ENCODE assay signal across 8 mouse cellular contexts in genomic region chr6:85916596-85916995, GRCm38 (mm10). TPM values are rescaled to one million over a fixed set of nuclear protein-coding genes. Genes with fewer than 3 reads are reported as not detected.
A peak's percentile ranks its signal among the peaks of the same experiment; 100 is the strongest.
DNase-seq lines count a peak whose midpoint lies in the region; ATAC-seq and TF ChIP-seq lines count a peak whose summit lies in the region.

No protein-coding gene starts in this region.

- TF ChIP-seq RAD21 in CH12.LX (IDR thresholded peaks at IDR 0.05; ENCODE audit: low read depth, low read length), result no peak

- dilution Hi-C loops in CH12.LX (cut with MboI; ENCODE audit: extremely low pct_ligation_motif_present, extremely low pct_unique_long_range_greater_than_20kb, low sequenced_read_pairs), result no loop called here

- H3K4me2 ChIP-seq in CH12.LX (ENCODE audit: insufficient read depth, low read depth, poor library complexity, severe bottlenecking), result peak overlapping the region; percentile 29
- peak overlapping the region; percentile 74 for H3K4me2 ChIP-seq in forebrain, embryonic 15.5 days (replicated peaks)
- H3K4me2 ChIP-seq in liver, embryonic 14.5 days (ENCODE audit: low read depth), result peak overlapping the region; percentile 94

- TF ChIP-seq CTCF in CH12.LX (conservative IDR thresholded peaks at IDR 0.05 in 1 of 2, IDR thresholded peaks at IDR 0.05 in 1 of 2; ENCODE audit: low read depth in 2 of 2, low read length in 2 of 2), result no peak
- no peak for TF ChIP-seq CTCF in liver, embryonic 14.5 days (IDR thresholded peaks at IDR 0.05; ENCODE audit: low read depth)

- H3K4me1 ChIP-seq in heart, embryonic 10.5 days, result peaks cover 12% of the 10 kb centered on the region
- peaks cover 0 to 6% of the 10 kb centered on the region in 2 experiments; a peak in 1 of 4 replicates for H3K4me1 ChIP-seq in CH12.LX (ENCODE audit: control insufficient read depth in 1 of 2, insufficient read depth in 2 of 2)
- peaks cover 18% of the 10 kb centered on the region for H3K4me1 ChIP-seq in forebrain, embryonic 15.5 days
- H3K4me1 ChIP-seq in liver, embryonic 14.5 days (replicated peaks; ENCODE audit: control insufficient read depth in 2 of 2, insufficient read depth in 2 of 2, low read length in 1 of 2), result peaks cover 11 to 14% of the 10 kb centered on the region in 2 experiments

- no peaks in the 10 kb centered on the region for H3K9me3 ChIP-seq in heart, embryonic 10.5 days
- H3K9me3 ChIP-seq in CH12.LX (replicated peaks; ENCODE audit: low read length), result no peaks in the 10 kb centered on the region
- no peaks in the 10 kb centered on the region for H3K9me3 ChIP-seq in forebrain, embryonic 15.5 days
- no peaks in the 10 kb centered on the region for H3K9me3 ChIP-seq in liver, embryonic 14.5 days (ENCODE audit: control insufficient read depth, low read length)

- TF ChIP-seq EP300 in CH12.LX (IDR thresholded peaks at IDR 0.05; ENCODE audit: low read length), result no peak
- TF ChIP-seq EP300 in liver, embryonic 14.5 days (IDR thresholded peaks at IDR 0.05; ENCODE audit: low read depth), result no peak

- TF ChIP-seq POLR2A in CH12.LX (IDR thresholded peaks at IDR 0.05; ENCODE audit: low read depth, low read length), result no peak

- H3K79me2 ChIP-seq in CH12.LX (replicated peaks; ENCODE audit: control insufficient read depth, extremely low read depth, insufficient read depth, poor library complexity, severe bottlenecking), result 0 out of 2 replicates have a peak, but pooled peaks cover 6% of the 10 kb centered on the region

- H3K9ac ChIP-seq in CH12.LX (ENCODE audit: insufficient read depth, low read depth), result peak overlapping the region; percentile 94
- peak overlapping the region; percentile 69 for H3K9ac ChIP-seq in forebrain, embryonic 15.5 days (replicated peaks)
- peak overlapping the region; percentile 67 for H3K9ac ChIP-seq in liver, embryonic 14.5 days (replicated peaks)

- peaks cover 8% of the 10 kb centered on the region; the same call in 1 of the 2 replicates for H3K36me3 ChIP-seq in heart, embryonic 10.5 days
- peaks cover 2 to 25% of the 10 kb centered on the region in 2 experiments for H3K36me3 ChIP-seq in CH12.LX (replicated peaks in 1 of 2; ENCODE audit: control insufficient read depth in 1 of 2, insufficient read depth in 1 of 2, low read length in 1 of 2)
- H3K36me3 ChIP-seq in forebrain, embryonic 15.5 days, result 0 out of 2 replicates have a peak, but pooled peaks cover 6% of the 10 kb centered on the region
- H3K36me3 ChIP-seq in liver, embryonic 14.5 days (replicated peaks; ENCODE audit: control insufficient read depth, insufficient read depth, low read depth), result no peaks in the 10 kb centered on the region

- in situ Hi-C loops in CH12.LX (cut with MboI; ENCODE audit: low pct_ligation_motif_present, low pct_unique_long_range_greater_than_20kb, low sequenced_read_pairs), result loop anchor here (25.0 kb wide), 2 partner anchors 329 to 454 kb away; partner anchors contain the start of genes Alms1, Cct7 and Pradc1

- no peaks in the 10 kb centered on the region for H3K27me3 ChIP-seq in heart, embryonic 10.5 days (ENCODE audit: insufficient read depth, poor library complexity, severe bottlenecking)
- H3K27me3 ChIP-seq in CH12.LX (replicated peaks), result no peaks in the 10 kb centered on the region
- no peaks in the 10 kb centered on the region for H3K27me3 ChIP-seq in forebrain, embryonic 15.5 days
- no peaks in the 10 kb centered on the region for H3K27me3 ChIP-seq in liver, embryonic 14.5 days (ENCODE audit: control insufficient read depth, insufficient read depth, low read length)

- peak overlapping the region; percentile 90 for H3K27ac ChIP-seq in heart, embryonic 10.5 days
- no peak overlapping the region for H3K27ac ChIP-seq in CH12.LX (ENCODE audit: insufficient read depth, low read depth)
- H3K27ac ChIP-seq in forebrain, embryonic 15.5 days (replicated peaks), result 0 out of 2 replicates have a peak overlapping the region, but pooled peaks have one; percentile 86
- H3K27ac ChIP-seq in liver, embryonic 14.5 days, result peak overlapping the region; percentile 75

- no peak for DNase-seq in heart, embryonic 10.5 days (ENCODE audit: low spot score)
- no peak for DNase-seq in heart, adult 11 months
- DNase-seq in CH12.LX (ENCODE audit: extremely low read depth), result no peak
- no peak for DNase-seq in liver, embryonic 14.5 days (ENCODE audit: low read depth in 3 of 3, low spot score in 3 of 3)
- DNase-seq in urinary bladder, postnatal 36 days (ENCODE audit: low spot score in 2 of 2), result no peak
- no peak for DNase-seq in right cerebral cortex, adult 18-20 months

- H3K4me3 ChIP-seq in heart, embryonic 10.5 days, result peak overlapping the region; percentile 74
- peak overlapping the region; percentile 64 to 69 (median 68) for H3K4me3 ChIP-seq in CH12.LX (replicated peaks in 1 of 3; ENCODE audit: low read depth in 2 of 3, low read length in 2 of 3, poor library complexity in 1 of 3)
- peak overlapping the region; percentile 56 for H3K4me3 ChIP-seq in forebrain, embryonic 15.5 days
- H3K4me3 ChIP-seq in liver, embryonic 14.5 days (ENCODE audit: insufficient read depth in 1 of 2, low read depth in 2 of 2, low read length in 2 of 2), result peak overlapping the region; percentile 75 to 78

- ATAC-seq in forebrain, embryonic 15.5 days (replicated peaks), result no peak
- no peak for ATAC-seq in liver, embryonic 14.5 days (ENCODE audit: insufficient read depth)
- ATAC-seq in erythroid progenitor cell, adult 5-6 weeks (replicated peaks; ENCODE audit: low FRiP score, poor library complexity, severe bottlenecking), result no peak

- 81% methylated on average over 6 of the region's 6 CpGs for WGBS in heart, embryonic 10.5 days
- 86% methylated on average over 6 of the region's 6 CpGs for WGBS in forebrain, embryonic 15.5 days
- WGBS in liver, embryonic 14.5 days (ENCODE audit: insufficient replicate concordance), result 67% methylated on average over 6 of the region's 6 CpGs

RNA-seq across cellular contexts. Expression of gene Nat8f1, which starts 1.1 kb away (rescaled TPM):
- polyA plus RNA-seq in heart, embryonic 10.5 days (2016; fragmentation: Nextera tagmentation; extraction: Ambion mirVana), result 4.3 and 5.8 TPM in 2 replicates
- total RNA-seq in CH12.LX (2012; rRNA removed) (2.7 and 4.7 TPM in 2 replicates), CH12.LX (2014; rRNA removed) (1.4 and 1.6 TPM in 2 replicates)
- polyA plus RNA-seq in CH12.LX (2012; ENCODE audit: insufficient read length, low read depth), result 0.50 and 3.5 TPM in 2 replicates
- polyA plus RNA-seq in forebrain, embryonic 15.5 days (2015; fragmentation: Nextera tagmentation; extraction: Ambion mirVana), result 11.9 and 13.6 TPM in 2 replicates
- polyA plus RNA-seq in liver, embryonic 14.5 days (2012; rRNA removed), result 4.7 TPM in 2 replicates
- polyA plus RNA-seq in liver, embryonic 14.5 days (2014; fragmentation: Nextera tagmentation; extraction: Ambion mirVana), result 5.0 and 6.6 TPM in 2 replicates
- 5.0 and 15.5 TPM in 2 replicates for total RNA-seq in erythroid progenitor cell, adult 5-6 weeks (2015; ENCODE audit: low replicate concordance)
- total RNA-seq in erythroid progenitor cell, adult 5-6 weeks (2017; ENCODE audit: low replicate concordance), result 1.5 TPM in 1 of 2 replicates, not detected in the other

RNA-seq across cellular contexts. Expression of gene Tprkb, which starts 4.9 kb away (rescaled TPM):
- 24.5 and 28.8 TPM in 2 replicates for polyA plus RNA-seq in heart, embryonic 10.5 days (2016; fragmentation: Nextera tagmentation; extraction: Ambion mirVana)
- total RNA-seq in CH12.LX (2012; rRNA removed), result 21.2 and 25.3 TPM in 2 replicates
- 59.8 and 67.2 TPM in 2 replicates for total RNA-seq in CH12.LX (2014; rRNA removed)
- 39.7 and 41.8 TPM in 2 replicates for polyA plus RNA-seq in CH12.LX (2012; ENCODE audit: insufficient read length, low read depth)
- 48.6 and 49.1 TPM in 2 replicates for polyA plus RNA-seq in forebrain, embryonic 15.5 days (2015; fragmentation: Nextera tagmentation; extraction: Ambion mirVana)
- polyA plus RNA-seq in liver, embryonic 14.5 days (2012; rRNA removed), result 8.5 and 12.7 TPM in 2 replicates
- polyA plus RNA-seq in liver, embryonic 14.5 days (2014; fragmentation: Nextera tagmentation; extraction: Ambion mirVana), result 13.4 and 14.6 TPM in 2 replicates
- total RNA-seq in erythroid progenitor cell, adult 5-6 weeks (2015; ENCODE audit: low replicate concordance), result 10.8 and 10.9 TPM in 2 replicates
- total RNA-seq in erythroid progenitor cell, adult 5-6 weeks (2017; ENCODE audit: low replicate concordance), result 18.4 and 22.8 TPM in 2 replicates

RNA-seq across cellular contexts. Expression of gene Nat8f4, which starts 11.9 kb away (rescaled TPM):
- polyA plus RNA-seq in heart, embryonic 10.5 days (2016; fragmentation: Nextera tagmentation; extraction: Ambion mirVana), result 1.5 and 2.5 TPM in 2 replicates
- total RNA-seq in CH12.LX (2012; rRNA removed) (2.1 and 2.3 TPM in 2 replicates), CH12.LX (2014; rRNA removed) (2.4 and 2.9 TPM in 2 replicates)
- polyA plus RNA-seq in CH12.LX (2012; ENCODE audit: insufficient read length, low read depth), result 1.3 and 1.8 TPM in 2 replicates
- polyA plus RNA-seq in forebrain, embryonic 15.5 days (2015; fragmentation: Nextera tagmentation; extraction: Ambion mirVana), result 6.0 and 6.8 TPM in 2 replicates
- 0.50 and 0.64 TPM in 2 replicates for polyA plus RNA-seq in liver, embryonic 14.5 days (2012; rRNA removed)
- 0.81 and 0.87 TPM in 2 replicates for polyA plus RNA-seq in liver, embryonic 14.5 days (2014; fragmentation: Nextera tagmentation; extraction: Ambion mirVana)
- total RNA-seq in erythroid progenitor cell, adult 5-6 weeks (2015; ENCODE audit: low replicate concordance), result 0.42 TPM in 1 of 2 replicates, not detected in the other
- 0.39 and 1.6 TPM in 2 replicates for total RNA-seq in erythroid progenitor cell, adult 5-6 weeks (2017; ENCODE audit: low replicate concordance)

RNA-seq across cellular contexts. Expression of gene Dusp11, which starts 44.9 kb away (rescaled TPM):
- 38.0 and 39.9 TPM in 2 replicates for polyA plus RNA-seq in heart, embryonic 10.5 days (2016; fragmentation: Nextera tagmentation; extraction: Ambion mirVana)
- 28.5 and 33.2 TPM in 2 replicates for total RNA-seq in CH12.LX (2012; rRNA removed)
- total RNA-seq in CH12.LX (2014; rRNA removed), result 34.8 and 35.7 TPM in 2 replicates
- polyA plus RNA-seq in CH12.LX (2012; ENCODE audit: insufficient read length, low read depth), result 46.6 and 48.6 TPM in 2 replicates
- 42.7 and 47.9 TPM in 2 replicates for polyA plus RNA-seq in forebrain, embryonic 15.5 days (2015; fragmentation: Nextera tagmentation; extraction: Ambion mirVana)
- 14.6 and 20.3 TPM in 2 replicates for polyA plus RNA-seq in liver, embryonic 14.5 days (2012; rRNA removed)
- polyA plus RNA-seq in liver, embryonic 14.5 days (2014; fragmentation: Nextera tagmentation; extraction: Ambion mirVana), result 27.2 and 30.4 TPM in 2 replicates
- total RNA-seq in erythroid progenitor cell, adult 5-6 weeks (2015; ENCODE audit: low replicate concordance), result 100 and 107 TPM in 2 replicates
- total RNA-seq in erythroid progenitor cell, adult 5-6 weeks (2017; ENCODE audit: low replicate concordance), result 35.4 and 47.7 TPM in 2 replicates

RNA-seq across cellular contexts. Expression of gene Nat8f2, which starts 47.6 kb away (rescaled TPM):
- not detected in 2 replicates for polyA plus RNA-seq in heart, embryonic 10.5 days (2016; fragmentation: Nextera tagmentation; extraction: Ambion mirVana)
- total RNA-seq in CH12.LX (2012; rRNA removed), result not detected in 2 replicates
- total RNA-seq in CH12.LX (2014; rRNA removed), result not detected in 2 replicates
- not detected in 2 replicates for polyA plus RNA-seq in CH12.LX (2012; ENCODE audit: insufficient read length, low read depth)
- polyA plus RNA-seq in forebrain, embryonic 15.5 days (2015; fragmentation: Nextera tagmentation; extraction: Ambion mirVana), result not detected in 2 replicates
- polyA plus RNA-seq in liver, embryonic 14.5 days (2012; rRNA removed), result not detected in 2 replicates
- not detected in 2 replicates for polyA plus RNA-seq in liver, embryonic 14.5 days (2014; fragmentation: Nextera tagmentation; extraction: Ambion mirVana)
- not detected in 2 replicates for total RNA-seq in erythroid progenitor cell, adult 5-6 weeks (2015; ENCODE audit: low replicate concordance)
- not detected in 2 replicates for total RNA-seq in erythroid progenitor cell, adult 5-6 weeks (2017; ENCODE audit: low replicate concordance)

Comparison
In these comparisons a context has a peak if more than half of its experiments do, and no peak if none do; other contexts are left out.
1. H3K4me2 ChIP-seq: peak in every context shown above with its lines; median percentile 94 in liver, embryonic 14.5 days; 74 in forebrain, embryonic 15.5 days; 29 in CH12.LX.